Mouse (Mus musculus) adrenal gland (tissue): Measurements from ENCODE around the gene Gid8.
"Not testable (repeated sequence)": the region's sequence is repeated elsewhere in the genome, so short reads cannot be mapped to it uniquely, and the experiment has no call there.

ENCODE experiments used
- intact Hi-C: fragments of 180-260 bp; cut with DNase I; formaldehyde crosslinking; loops from one replicate; pipeline ENCODE4 v1.15.1; 2025

The Gid8 gene

GRCm38 (mm10) chr2:180709023-180709922, 644 bp upstream of the Gid8 start:
- intact Hi-C loops: no loop called here

GRCm38 (mm10) chr2:180710276-180711155, 599 bp downstream of the Gid8 start:
- intact Hi-C loops: loop anchor here (5.0 kb wide), 1 partner anchor 33 kb away; no protein-coding TSS in a partner anchor

DNA sequence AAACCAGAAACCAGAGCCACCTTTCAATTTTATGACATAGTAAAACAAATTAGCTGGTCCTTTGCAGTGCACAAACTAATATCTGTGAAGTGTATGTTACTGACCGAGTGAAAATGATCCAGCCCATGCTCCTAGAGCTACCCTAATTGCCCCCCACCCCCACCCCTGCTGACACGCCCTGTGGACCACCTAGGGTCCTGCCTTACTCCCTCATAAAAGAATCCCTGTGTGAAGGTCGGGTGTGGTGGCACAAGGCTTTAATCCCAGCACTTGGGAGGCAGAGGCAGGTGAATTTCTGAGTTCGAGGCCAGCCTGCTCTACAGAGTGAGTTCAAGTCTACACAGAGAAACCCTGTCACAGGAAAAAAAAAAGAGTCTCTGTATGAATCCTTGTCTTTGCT, 1.6 kb downstream of the Gid8 start:
- intact Hi-C loops: loop anchor here (5.0 kb wide), 1 partner anchor 34 kb away; no protein-coding TSS in a partner anchor

DNA sequence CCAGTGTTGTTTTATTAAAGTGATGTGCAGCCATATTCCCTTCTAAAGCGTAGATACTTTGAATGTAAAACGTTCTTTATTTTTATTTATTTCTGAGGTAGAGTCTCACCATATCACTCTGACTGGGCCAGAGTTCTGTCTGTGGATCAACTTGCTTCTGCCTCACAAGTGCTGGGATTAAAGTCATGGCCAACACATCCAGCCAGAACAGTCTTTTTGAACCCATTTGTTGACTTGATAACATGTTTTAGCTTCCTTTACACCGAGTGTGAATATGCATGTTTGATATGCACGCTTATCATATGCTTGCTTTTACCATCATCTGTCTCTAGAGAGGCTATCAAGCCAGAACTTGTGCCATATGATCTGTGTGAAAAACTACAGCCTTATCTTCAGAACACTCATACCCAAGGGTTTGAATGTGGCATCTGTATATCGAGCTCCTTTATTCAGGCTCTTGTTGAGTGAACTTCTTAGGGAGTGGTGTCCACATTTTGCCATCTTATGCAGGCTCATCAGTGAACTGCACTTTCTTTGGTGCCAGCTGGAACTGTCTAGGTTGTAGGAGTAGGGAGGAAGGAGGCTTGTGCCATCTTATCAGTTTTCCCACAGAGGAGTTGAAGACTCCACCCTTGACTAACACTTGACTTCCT, 2.2 kb downstream of the Gid8 start:
- intact Hi-C loops: loop anchor here (5.0 kb wide), 1 partner anchor 35 kb away; no protein-coding TSS in a partner anchor

GRCm38 (mm10) chr2:180722748-180723147, 12.8 kb downstream of the Gid8 start:
- intact Hi-C loops: not testable (repeated sequence)

DNA sequence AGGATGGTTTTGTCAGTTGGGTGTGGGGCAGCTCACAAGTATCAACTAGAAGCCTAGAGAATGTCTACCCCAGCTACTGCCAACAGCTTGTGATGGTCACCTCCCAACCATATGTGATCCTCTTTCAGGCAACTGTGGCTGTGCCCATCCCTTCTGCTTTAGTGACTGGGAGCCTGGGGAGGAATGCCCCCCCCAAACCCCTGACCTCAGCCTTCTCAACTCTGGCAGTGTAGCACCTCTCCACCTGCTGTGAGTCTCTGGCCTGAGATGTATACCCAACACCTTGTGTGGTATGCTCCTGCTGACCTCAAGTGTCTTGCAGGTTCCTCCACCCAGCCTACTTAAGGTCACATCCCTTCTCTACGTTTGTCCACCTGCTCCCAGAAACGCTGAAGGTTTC, 13.9 kb downstream of the Gid8 start:
- intact Hi-C loops: no loop called here

DNA sequence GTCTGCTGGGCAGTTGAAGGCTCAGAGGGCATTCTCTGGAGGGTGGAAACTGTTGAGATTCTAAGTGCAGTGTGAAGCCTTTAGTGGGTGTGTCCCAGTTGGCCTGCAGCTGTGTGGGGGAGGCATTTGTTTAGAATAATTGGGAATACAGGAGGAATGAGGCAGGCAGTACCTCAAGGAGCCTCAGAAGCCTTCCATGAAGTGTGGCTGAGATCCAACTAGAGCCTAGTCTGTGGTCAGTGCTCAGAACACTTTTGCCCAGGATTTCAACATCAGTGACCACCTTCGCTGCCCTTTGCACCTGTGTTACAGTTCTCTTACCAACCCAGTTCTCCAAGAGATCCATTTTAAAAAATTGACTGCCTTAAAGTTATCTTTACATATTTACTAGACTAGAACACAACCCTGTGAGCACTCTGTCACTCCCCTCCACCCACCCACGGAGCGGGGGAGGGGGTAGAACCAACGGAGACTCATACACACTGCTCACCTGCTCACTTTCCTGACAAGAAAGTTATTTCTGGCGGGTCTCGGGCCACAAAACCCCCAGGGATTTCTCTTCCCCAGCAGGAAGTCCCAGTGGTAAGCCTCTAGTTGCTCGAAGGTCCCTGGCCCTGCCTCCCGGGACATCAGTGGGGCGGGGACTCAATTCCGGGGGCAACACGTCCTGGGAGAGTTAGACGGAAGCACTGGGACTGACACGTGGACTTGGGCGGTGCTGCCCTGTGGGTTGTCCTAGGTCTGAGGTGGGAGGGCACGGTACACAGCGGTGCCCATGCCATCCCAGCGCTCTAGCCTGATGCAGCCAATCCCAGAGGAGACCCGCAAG, 14.9 kb downstream of the Gid8 start, which contains the start of gene Slc17a9:
Slc17a9 (plus strand) TSS at position 679 of the 829 bp plus-strand sequence.
- intact Hi-C loops: loop anchor here (5.0 kb wide), 1 partner anchor 42 kb away; no protein-coding TSS in a partner anchor

DNA sequence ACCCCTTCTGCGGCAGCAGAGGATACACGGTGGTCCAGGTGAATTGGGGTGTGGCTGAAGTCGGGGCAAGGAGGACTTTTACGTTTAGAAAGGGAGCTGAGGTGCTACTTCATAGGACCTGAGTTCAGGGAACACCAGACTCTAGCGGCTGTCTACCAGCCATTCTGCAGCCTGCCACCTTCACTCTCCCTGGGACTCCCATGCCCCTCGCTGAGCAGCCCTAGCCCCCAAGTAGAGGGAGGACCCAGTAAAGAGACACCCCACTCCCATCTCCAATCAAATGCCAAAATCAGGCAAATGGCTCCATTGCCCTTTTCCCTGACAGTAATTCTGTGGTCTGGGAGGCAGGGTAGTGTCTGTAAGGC, 15.5 kb downstream of the Gid8 start:
- intact Hi-C loops: loop anchor here (5.0 kb wide), 1 partner anchor 43 kb away; no protein-coding TSS in a partner anchor

DNA sequence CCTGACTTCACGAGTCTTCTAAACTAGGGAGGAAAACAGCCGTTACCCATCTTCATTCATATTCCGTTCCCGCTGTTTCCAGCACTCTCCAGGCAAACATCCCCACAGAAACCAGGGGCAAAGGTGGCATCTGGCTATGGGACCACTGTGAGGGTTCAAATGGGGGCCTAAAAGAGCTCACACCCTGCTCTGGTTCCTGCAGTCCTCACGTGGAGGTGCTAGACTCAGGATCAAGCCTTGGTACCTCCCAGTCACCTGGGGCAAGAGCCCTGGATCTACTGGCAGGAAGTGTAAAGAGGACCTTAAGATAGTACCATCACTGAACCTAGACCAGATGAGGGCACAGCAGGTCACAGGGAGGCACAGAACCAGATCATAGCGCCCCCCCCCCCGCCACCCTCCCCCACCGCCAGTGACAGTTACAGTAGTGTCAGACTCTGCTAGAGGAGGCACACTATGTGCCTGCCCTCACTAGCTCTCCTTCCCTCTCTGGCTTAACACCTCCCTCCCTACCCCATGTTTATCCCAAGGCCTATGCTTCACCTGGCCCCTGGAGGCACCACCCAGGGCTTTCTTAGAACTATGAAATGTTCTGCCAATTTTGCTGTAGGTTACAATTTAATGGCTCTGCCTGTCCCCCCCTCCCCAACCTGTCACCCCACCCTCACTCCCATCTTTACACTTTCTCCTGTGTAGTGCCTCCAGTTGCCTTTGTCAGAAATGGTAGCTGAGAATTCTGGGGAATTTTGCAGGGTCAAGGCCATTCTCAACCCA, 16.1 kb downstream of the Gid8 start:
- intact Hi-C loops: loop anchor here (5.0 kb wide), 1 partner anchor 44 kb away; no protein-coding TSS in a partner anchor

DNA sequence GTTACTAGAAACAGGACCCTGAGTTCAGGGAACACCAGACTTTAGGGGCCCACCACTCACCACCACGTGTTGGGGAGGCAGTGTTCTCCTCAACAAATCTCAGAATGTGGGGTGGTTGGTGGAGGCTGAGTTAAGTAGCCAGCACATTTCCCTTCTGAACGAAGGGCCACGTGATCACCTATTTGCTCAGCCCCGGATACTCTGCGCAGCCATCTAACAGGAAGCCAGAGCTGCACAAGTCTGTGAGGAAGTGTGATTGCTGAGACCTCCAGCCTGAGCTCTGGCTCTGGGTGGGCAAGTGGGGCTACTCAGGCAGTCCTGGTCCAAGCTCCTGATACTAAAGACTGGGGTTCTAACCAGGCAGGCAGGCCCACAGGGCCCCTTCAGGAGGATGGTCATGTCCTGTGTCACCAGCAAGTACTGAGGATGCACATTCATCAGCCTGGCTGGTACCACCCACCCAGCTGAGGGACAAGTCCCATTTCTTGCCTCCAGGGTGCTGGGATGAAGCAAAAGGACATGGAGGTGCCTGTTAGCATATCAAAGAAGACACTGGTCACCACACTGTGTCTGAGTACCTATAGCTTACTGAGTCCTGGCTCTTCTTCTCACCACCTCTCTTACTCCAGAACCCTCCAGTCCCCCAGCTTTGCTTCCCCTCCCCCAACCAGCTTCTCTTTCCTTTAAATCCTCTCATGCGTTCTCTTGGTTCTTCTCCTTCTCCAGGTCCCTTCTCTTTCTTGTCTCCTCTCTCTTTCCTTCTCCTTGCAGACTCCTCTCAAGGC, 16.9 kb downstream of the Gid8 start:
- intact Hi-C loops: loop anchor here (5.0 kb wide), 1 partner anchor 45 kb away; no protein-coding TSS in a partner anchor

GRCm38 (mm10) chr2:180727613-180728021, 17.7 kb downstream of the Gid8 start:
- intact Hi-C loops: loop anchor here (5.0 kb wide), 1 partner anchor 45 kb away; no protein-coding TSS in a partner anchor

- intact Hi-C loops: no loop called here
These were observed 21.1 kb downstream of the Gid8 start for GRCm38 (mm10) chr2:180731036-180731435.

- intact Hi-C loops: no loop called here
These were observed 22.1 kb downstream of the Gid8 start for GRCm38 (mm10) chr2:180731984-180732383.

DNA sequence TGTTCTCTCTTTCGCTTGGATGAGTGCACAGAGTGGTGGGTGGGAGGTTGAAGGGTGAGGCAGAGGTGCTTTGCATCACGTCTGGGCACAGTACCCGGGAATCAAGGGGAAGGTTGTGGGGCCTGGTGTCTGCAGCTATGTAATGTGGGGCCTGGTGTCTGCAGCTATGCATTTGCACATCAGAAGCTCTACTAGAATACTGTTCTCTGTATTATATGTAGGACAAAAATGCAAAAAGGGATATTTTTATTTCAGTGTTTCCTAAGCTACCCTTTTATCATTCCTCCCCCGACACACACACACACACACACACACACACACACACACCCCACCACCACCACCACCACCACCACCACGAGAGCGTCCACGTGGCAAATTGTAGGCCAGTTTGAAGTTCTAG, 25.3 kb downstream of the Gid8 start:
- intact Hi-C loops: no loop called here

GRCm38 (mm10) chr2:180737984-180738383, 28.1 kb downstream of the Gid8 start:
- intact Hi-C loops: no loop called here

DNA sequence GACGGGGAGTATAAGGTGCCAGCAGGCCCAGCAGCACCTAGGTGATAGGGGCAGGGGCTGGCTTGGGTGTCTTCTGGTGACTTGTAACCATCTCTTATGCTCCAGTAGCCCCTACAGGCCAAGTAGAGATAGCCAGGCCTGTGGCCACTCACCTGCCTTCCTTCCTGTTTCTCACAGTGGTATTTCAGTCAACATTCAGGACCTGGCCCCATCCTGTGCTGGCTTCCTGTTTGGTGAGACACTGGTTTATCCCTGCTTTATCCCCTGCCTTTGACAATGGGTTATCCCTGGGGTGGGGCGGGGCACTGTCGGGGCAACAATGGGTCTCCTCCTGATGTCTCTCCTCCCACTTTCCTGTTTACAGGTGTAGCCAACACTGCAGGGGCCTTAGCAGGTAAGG, 30.4 kb downstream of the Gid8 start:
- intact Hi-C loops: loop anchor here (10.0 kb wide), 1 partner anchor 276 kb away; no protein-coding TSS in a partner anchor

- intact Hi-C loops: loop anchor here (10.0 kb wide), 1 partner anchor 277 kb away; no protein-coding TSS in a partner anchor
These were observed 31.5 kb downstream of the Gid8 start for GRCm38 (mm10) chr2:180741421-180741820.

- intact Hi-C loops: loop anchor here (10.0 kb wide), 1 partner anchor 278 kb away; no protein-coding TSS in a partner anchor
These were observed 32.9 kb downstream of the Gid8 start for GRCm38 (mm10) chr2:180742820-180743219.
